Mouse (Mus musculus): ENCODE measurements around the gene Gpr19. TPM values are rescaled to one million over a fixed set of nuclear protein-coding genes. Genes with fewer than 3 reads are reported as not detected.

The Gpr19 gene
- polyA plus RNA-seq, 1 experiment from 2014 or later: 35.9 TPM

GRCm38 (mm10) chr6:134897443-134898094, 809 bp downstream of the Gpr19 start:
- peak; percentile 93 for ATAC-seq (ENCODE audit: low read depth)
- Histone ChIP-seq H3K4me2 (ENCODE audit: low read depth, low read length) (peak overlapping the region; percentile 50), H3K27ac (ENCODE audit: low read depth, low read length) (peak overlapping the region; percentile 99), H3K27me3 (ENCODE audit: control insufficient read depth, insufficient read depth, low read length) (no peaks in the 10 kb centered on the region), H3K9ac (replicated peaks; ENCODE audit: low read depth, low read length) (peak overlapping the region; percentile 80), H3K36me3 (ENCODE audit: control insufficient read depth, insufficient read depth, low read length) (no peaks in the 10 kb centered on the region), H3K9me3 (ENCODE audit: control insufficient read depth, low read length) (no peaks in the 10 kb centered on the region), H3K4me3 (ENCODE audit: low read depth, low read length) (peak overlapping the region; percentile 42), H3K4me1 (ENCODE audit: control insufficient read depth, insufficient read depth, low read length) (peaks cover 6% of the 10 kb centered on the region; the same call in 1 of the 2 replicates)
- under 1% methylated on average over 38 of the region's 38 CpGs for WGBS

GRCm38 (mm10) chr6:134896570-134897436, 1.6 kb downstream of the Gpr19 start:
- no peak overlapping the region for H3K27ac ChIP-seq (ENCODE audit: low read depth, low read length)
- no peak for ATAC-seq (ENCODE audit: low read depth)

GRCm38 (mm10) chr6:134890436-134890835, 7.9 kb downstream of the Gpr19 start:
- H3K4me3 ChIP-seq (ENCODE audit: low read depth, low read length): no peak overlapping the region
- H3K9me3 ChIP-seq (ENCODE audit: control insufficient read depth, low read length): no peaks in the 10 kb centered on the region
- H3K4me1 ChIP-seq (ENCODE audit: control insufficient read depth, insufficient read depth, low read length): peaks cover 22% of the 10 kb centered on the region
- H3K9ac ChIP-seq (replicated peaks; ENCODE audit: low read depth, low read length): no peak overlapping the region
- H3K27ac ChIP-seq (ENCODE audit: low read depth, low read length): no peak overlapping the region
- WGBS: 93% methylated on average over 7 of the region's 7 CpGs
- H3K36me3 ChIP-seq (ENCODE audit: control insufficient read depth, insufficient read depth, low read length): no peaks in the 10 kb centered on the region
- H3K4me2 ChIP-seq (ENCODE audit: low read depth, low read length): no peak overlapping the region
- no peaks in the 10 kb centered on the region for H3K27me3 ChIP-seq (ENCODE audit: control insufficient read depth, insufficient read depth, low read length)
- no peak for ATAC-seq (ENCODE audit: low read depth)

More at GRCm38 (mm10) chr6:134896570-134897436, 1.6 kb downstream of the Gpr19 start:
- Histone ChIP-seq H3K36me3 (ENCODE audit: control insufficient read depth, insufficient read depth, low read length) (no peaks in the 10 kb centered on the region), H3K4me2 (ENCODE audit: low read depth, low read length) (peak overlapping the region; percentile 50), H3K9ac (replicated peaks; ENCODE audit: low read depth, low read length) (peak overlapping the region; percentile 80; the same call in 1 of the 2 replicates), H3K4me1 (ENCODE audit: control insufficient read depth, insufficient read depth, low read length) (peaks cover 6% of the 10 kb centered on the region; the same call in 1 of the 2 replicates), H3K4me3 (ENCODE audit: low read depth, low read length) (peak overlapping the region; percentile 42), H3K27me3 (ENCODE audit: control insufficient read depth, insufficient read depth, low read length) (no peaks in the 10 kb centered on the region), H3K9me3 (ENCODE audit: control insufficient read depth, low read length) (no peaks in the 10 kb centered on the region)
- 60% methylated on average over 15 of the region's 15 CpGs for WGBS

- Histone ChIP-seq H3K36me3 (ENCODE audit: control insufficient read depth, insufficient read depth, low read length) (no peaks in the 10 kb centered on the region), H3K4me1 (ENCODE audit: control insufficient read depth, insufficient read depth, low read length) (peaks cover 28% of the 10 kb centered on the region), H3K27ac (ENCODE audit: low read depth, low read length) (peak overlapping the region; percentile 85; the same call in 1 of the 2 replicates), H3K27me3 (ENCODE audit: control insufficient read depth, insufficient read depth, low read length) (no peaks in the 10 kb centered on the region), H3K4me2 (ENCODE audit: low read depth, low read length) (no peak overlapping the region), H3K9ac (replicated peaks; ENCODE audit: low read depth, low read length) (no peak overlapping the region), H3K9me3 (ENCODE audit: control insufficient read depth, low read length) (no peaks in the 10 kb centered on the region), H3K4me3 (ENCODE audit: low read depth, low read length) (no peak overlapping the region)
- no peak for ATAC-seq (ENCODE audit: low read depth)
- WGBS: 85% methylated on average over 1 of the region's 1 CpGs
These were observed 8.6 kb downstream of the Gpr19 start for GRCm38 (mm10) chr6:134889763-134890162.

GRCm38 (mm10) chr6:134888563-134889017, 9.8 kb downstream of the Gpr19 start:
- Histone ChIP-seq H3K36me3 (ENCODE audit: control insufficient read depth, insufficient read depth, low read length) (no peaks in the 10 kb centered on the region), H3K27ac (ENCODE audit: low read depth, low read length) (peak overlapping the region; percentile 85), H3K27me3 (ENCODE audit: control insufficient read depth, insufficient read depth, low read length) (no peaks in the 10 kb centered on the region), H3K4me2 (ENCODE audit: low read depth, low read length) (peak overlapping the region; percentile 70), H3K9ac (replicated peaks; ENCODE audit: low read depth, low read length) (no peak overlapping the region; the same call in 1 of the 2 replicates), H3K9me3 (ENCODE audit: control insufficient read depth, low read length) (no peaks in the 10 kb centered on the region), H3K4me1 (ENCODE audit: control insufficient read depth, insufficient read depth, low read length) (peaks cover 31% of the 10 kb centered on the region), H3K4me3 (ENCODE audit: low read depth, low read length) (no peak overlapping the region)
- ATAC-seq (ENCODE audit: low read depth): peak; percentile 73
- 0% methylated on average over 4 of the region's 4 CpGs for WGBS

- WGBS: 1% methylated on average over 10 of the region's 10 CpGs
- peaks cover 31% of the 10 kb centered on the region for H3K4me1 ChIP-seq (ENCODE audit: control insufficient read depth, insufficient read depth, low read length)
These were observed 10.5 kb downstream of the Gpr19 start for GRCm38 (mm10) chr6:134887711-134888449.

GRCm38 (mm10) chr6:134887008-134887407, 11.4 kb downstream of the Gpr19 start:
- peaks cover 31% of the 10 kb centered on the region for H3K4me1 ChIP-seq (ENCODE audit: control insufficient read depth, insufficient read depth, low read length)
- peak; percentile 41 for ATAC-seq (ENCODE audit: low read depth)
- 7% methylated on average over 5 of the region's 5 CpGs for WGBS

More at GRCm38 (mm10) chr6:134887711-134888449, 10.5 kb downstream of the Gpr19 start:
- ATAC-seq (ENCODE audit: low read depth): peak; percentile 92
- Histone ChIP-seq H3K9me3 (ENCODE audit: control insufficient read depth, low read length) (no peaks in the 10 kb centered on the region), H3K9ac (replicated peaks; ENCODE audit: low read depth, low read length) (peak overlapping the region; percentile 74), H3K4me2 (ENCODE audit: low read depth, low read length) (peak overlapping the region; percentile 70), H3K27ac (ENCODE audit: low read depth, low read length) (peak overlapping the region; percentile 85), H3K4me3 (ENCODE audit: low read depth, low read length) (peak overlapping the region; percentile 63), H3K27me3 (ENCODE audit: control insufficient read depth, insufficient read depth, low read length) (no peaks in the 10 kb centered on the region), H3K36me3 (ENCODE audit: control insufficient read depth, insufficient read depth, low read length) (no peaks in the 10 kb centered on the region)

GRCm38 (mm10) chr6:134886475-134886874, 11.9 kb downstream of the Gpr19 start:
- no peaks in the 10 kb centered on the region for H3K9me3 ChIP-seq (ENCODE audit: control insufficient read depth, low read length)
- 58% methylated on average over 8 of the region's 8 CpGs for WGBS
- H3K27me3 ChIP-seq (ENCODE audit: control insufficient read depth, insufficient read depth, low read length): no peaks in the 10 kb centered on the region
- peak overlapping the region; percentile 74 for H3K9ac ChIP-seq (replicated peaks; ENCODE audit: low read depth, low read length)
- H3K4me3 ChIP-seq (ENCODE audit: low read depth, low read length): peak overlapping the region; percentile 63
- H3K36me3 ChIP-seq (ENCODE audit: control insufficient read depth, insufficient read depth, low read length): no peaks in the 10 kb centered on the region
- peaks cover 33% of the 10 kb centered on the region for H3K4me1 ChIP-seq (ENCODE audit: control insufficient read depth, insufficient read depth, low read length)
- ATAC-seq (ENCODE audit: low read depth): no peak
- H3K4me2 ChIP-seq (ENCODE audit: low read depth, low read length): peak overlapping the region; percentile 70
- H3K27ac ChIP-seq (ENCODE audit: low read depth, low read length): peak overlapping the region; percentile 85

More at GRCm38 (mm10) chr6:134887008-134887407, 11.4 kb downstream of the Gpr19 start:
- peak overlapping the region; percentile 70 for H3K4me2 ChIP-seq (ENCODE audit: low read depth, low read length)
- no peaks in the 10 kb centered on the region for H3K27me3 ChIP-seq (ENCODE audit: control insufficient read depth, insufficient read depth, low read length)
- H3K9ac ChIP-seq (replicated peaks; ENCODE audit: low read depth, low read length): peak overlapping the region; percentile 74
- H3K27ac ChIP-seq (ENCODE audit: low read depth, low read length): peak overlapping the region; percentile 85
- no peaks in the 10 kb centered on the region for H3K36me3 ChIP-seq (ENCODE audit: control insufficient read depth, insufficient read depth, low read length)
- H3K9me3 ChIP-seq (ENCODE audit: control insufficient read depth, low read length): no peaks in the 10 kb centered on the region
- H3K4me3 ChIP-seq (ENCODE audit: low read depth, low read length): peak overlapping the region; percentile 63

All from neural tube, embryonic 14.5 days (tissue).